Mouse (Mus musculus) gastrocnemius, adult 2 months (tissue): ENCODE measurements at regions not wholly inside any gene's neighbourhood (a gene's known extent, or its start where the extent isn't known, plus 50 kb on each side); places are given as distances from the start of the nearest gene placed in this dataset.

Experiments used
- DNase-seq: peaks from one replicate; pipeline ENCODE4 v3.0.0; 2022
- H3K27ac ChIP-seq: fragments of 200-600 bp; 2 replicates; pipeline ENCODE4 v1.8.1; 2022; ENCODE audit warnings: mild to moderate bottlenecking
- H3K4me3 ChIP-seq: fragments of 200-600 bp; 2 replicates; pipeline ENCODE4 v1.8.1; 2022; ENCODE audit warnings: mild to moderate bottlenecking, moderate library complexity
- CTCF ChIP-seq: fragments of 200-600 bp; IDR thresholded peaks from 2 replicates; pipeline ENCODE4 v1.8.1; 2022; ENCODE audit warnings: antibody characterized with exemption, mild to moderate bottlenecking, moderate library complexity
- intact Hi-C: fragments of 180-260 bp; cut with DNase I; formaldehyde crosslinking; loops from one replicate; pipeline ENCODE4 v1.15.1; 2025

- Histone ChIP-seq H3K4me3 (no peak overlapping the region), H3K27ac (no peak overlapping the region)
- intact Hi-C loops, result loop anchor here (5.0 to 10.0 kb wide), 2 partner anchors 172 to 260 kb away; partner anchors contain the start of gene Hoxd8
- DNase-seq, result no peak
- TF ChIP-seq CTCF, result no peak
These were observed 136.8 kb downstream of the Mtx2 start for GRCm38 (mm10) chr2:74962416-74962815.

DNA sequence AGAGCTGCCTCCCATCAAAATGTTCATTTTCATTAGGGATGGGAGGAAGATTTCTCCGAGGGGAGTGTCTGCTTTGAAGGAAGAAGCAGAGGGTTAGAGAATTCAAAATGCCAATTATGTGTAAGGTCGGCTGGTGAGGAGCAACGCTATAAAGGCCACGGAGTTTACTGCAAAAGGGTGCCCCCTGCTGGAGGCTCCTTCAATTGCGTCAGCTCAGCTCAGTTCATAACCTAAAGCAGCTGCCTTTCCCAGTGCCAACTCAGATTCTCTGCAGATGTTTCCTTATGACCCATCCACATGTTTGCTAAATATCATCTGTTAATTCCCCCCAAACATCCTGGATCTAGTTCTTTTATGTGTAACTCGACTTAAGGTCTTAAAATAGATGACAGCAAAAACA lies 138.8 kb downstream of the Mtx2 start:
- peak; percentile 97 for TF ChIP-seq CTCF
- Histone ChIP-seq H3K4me3 (no peak overlapping the region), H3K27ac (no peak overlapping the region)
- intact Hi-C loops, result loop anchor here (1.0 to 10.0 kb wide), 3 partner anchors 170 to 262 kb away; partner anchors contain the start of gene Hoxd8
- DNase-seq, result peak; percentile 89

DNA sequence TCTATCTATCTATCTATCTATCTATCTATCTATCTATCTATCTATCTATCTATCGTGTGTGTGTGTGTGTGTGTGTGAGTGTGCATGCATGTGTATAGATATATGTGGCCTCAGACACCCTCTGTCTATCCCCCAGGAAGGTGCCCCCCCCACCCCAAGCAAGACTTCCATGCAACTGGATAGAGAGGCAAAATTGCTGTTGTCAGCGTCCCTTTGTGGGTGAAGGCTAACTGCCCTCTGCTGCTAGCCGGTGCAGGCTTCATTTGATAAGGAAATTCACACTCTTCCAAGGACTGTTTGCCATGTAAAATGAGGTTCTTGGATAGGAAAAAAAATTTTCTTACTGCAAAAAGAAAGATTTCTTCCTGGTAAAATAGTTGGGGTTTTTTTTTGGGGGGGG lies 139.4 kb downstream of the Mtx2 start:
- no peak for DNase-seq
- H3K27ac ChIP-seq, result peak overlapping the region; percentile 67; the same call in 1 of the 2 replicates
- intact Hi-C loops, result loop anchor here (1.0 to 10.0 kb wide), 3 partner anchors 170 to 263 kb away; partner anchors contain the start of gene Hoxd8
- H3K4me3 ChIP-seq, result no peak overlapping the region
- TF ChIP-seq CTCF, result no peak

GRCm38 (mm10) chr2:74965384-74966060 lies 139.9 kb downstream of the Mtx2 start:
- Histone ChIP-seq H3K27ac (peak overlapping the region; percentile 67), H3K4me3 (peak overlapping the region; percentile 24)
- intact Hi-C loops, result loop anchor here (2.0 to 10.0 kb wide), 2 partner anchors 89 to 169 kb away; no protein-coding TSS in a partner anchor
- DNase-seq, result peak; percentile 61
- no peak for TF ChIP-seq CTCF

- Histone ChIP-seq H3K4me3 (no peak overlapping the region), H3K27ac (peak overlapping the region; percentile 63; the same call in 1 of the 2 replicates)
- intact Hi-C loops, result no loop called here
- no peak for TF ChIP-seq CTCF
- DNase-seq, result no peak
These were observed 145.1 kb downstream of the Mtx2 start for GRCm38 (mm10) chr2:74970611-74971265.

- intact Hi-C loops, result no loop called here
- Histone ChIP-seq H3K27ac (no peak overlapping the region), H3K4me3 (no peak overlapping the region)
- TF ChIP-seq CTCF, result no peak
- no peak for DNase-seq
These were observed 147.8 kb downstream of the Mtx2 start for GRCm38 (mm10) chr2:74973386-74973785.

GRCm38 (mm10) chr2:74974595-74975325 lies 149.2 kb downstream of the Mtx2 start:
- intact Hi-C loops, result no loop called here
- TF ChIP-seq CTCF, result no peak
- H3K4me3 ChIP-seq, result peak overlapping the region; percentile 37
- DNase-seq, result no peak
- no peak overlapping the region for H3K27ac ChIP-seq

DNA sequence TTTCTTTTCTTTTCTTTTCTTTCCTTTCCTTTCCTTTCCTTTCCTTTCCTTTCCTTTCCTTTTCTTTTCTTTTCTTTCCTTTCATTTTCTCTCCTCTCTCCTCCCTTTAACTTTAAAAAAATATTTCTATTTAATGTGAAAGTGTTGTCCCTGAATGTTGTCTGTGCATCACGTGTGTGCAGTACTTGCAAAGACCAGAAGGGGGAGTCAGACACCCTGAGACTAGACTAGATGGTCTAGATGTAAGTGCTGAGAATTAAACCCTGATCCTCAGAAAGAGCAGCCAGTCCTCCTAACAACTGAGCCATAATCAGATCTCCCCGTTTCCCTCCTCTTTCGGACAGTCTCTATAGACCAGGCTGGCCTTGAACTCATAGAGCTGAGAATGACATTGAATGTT lies 151.7 kb downstream of the Mtx2 start:
- TF ChIP-seq CTCF, result peak; percentile 3; the same call in 1 of the 2 replicates
- intact Hi-C loops, result no loop called here
- H3K27ac ChIP-seq, result no peak overlapping the region
- H3K4me3 ChIP-seq, result no peak overlapping the region
- DNase-seq, result no peak

DNA sequence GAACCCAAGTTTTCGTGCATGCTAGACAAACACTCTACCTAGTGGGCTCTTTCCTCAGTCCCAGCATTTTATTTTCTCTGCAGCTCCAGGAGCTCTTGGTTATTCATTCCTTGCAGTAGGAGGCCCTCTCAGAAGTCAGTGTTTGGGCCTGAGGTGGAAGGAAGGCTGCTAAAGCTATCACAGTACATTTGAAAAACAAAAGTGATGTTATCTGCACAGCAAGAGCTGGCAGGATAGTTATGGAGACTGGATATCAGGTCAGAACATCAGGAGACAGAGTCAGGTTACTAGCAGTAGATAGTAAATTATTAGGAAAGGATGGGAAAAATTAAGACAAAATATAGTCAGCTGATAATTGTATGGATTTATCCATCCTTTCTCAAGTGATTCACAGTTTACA lies 152.2 kb downstream of the Mtx2 start:
- intact Hi-C loops, result no loop called here
- TF ChIP-seq CTCF, result no peak
- DNase-seq, result no peak
- Histone ChIP-seq H3K4me3 (no peak overlapping the region), H3K27ac (no peak overlapping the region)

- Histone ChIP-seq H3K4me3 (no peak overlapping the region), H3K27ac (no peak overlapping the region)
- no peak for DNase-seq
- no peak for TF ChIP-seq CTCF
- intact Hi-C loops, result no loop called here
These were observed 156.3 kb downstream of the Mtx2 start for GRCm38 (mm10) chr2:74981856-74982255.

GRCm38 (mm10) chr2:74993802-74994201 lies 168.2 kb downstream of the Mtx2 start:
- H3K4me3 ChIP-seq, result no peak overlapping the region
- H3K27ac ChIP-seq, result no peak overlapping the region
- no peak for DNase-seq
- intact Hi-C loops, result no loop called here
- TF ChIP-seq CTCF, result no peak

- intact Hi-C loops, result no loop called here
- no peak for TF ChIP-seq CTCF
- H3K4me3 ChIP-seq, result no peak overlapping the region
- no peak overlapping the region; the same call in 1 of the 2 replicates for H3K27ac ChIP-seq
- DNase-seq, result no peak
These were observed 169.4 kb downstream of the Mtx2 start for GRCm38 (mm10) chr2:74994998-74995397.

DNA sequence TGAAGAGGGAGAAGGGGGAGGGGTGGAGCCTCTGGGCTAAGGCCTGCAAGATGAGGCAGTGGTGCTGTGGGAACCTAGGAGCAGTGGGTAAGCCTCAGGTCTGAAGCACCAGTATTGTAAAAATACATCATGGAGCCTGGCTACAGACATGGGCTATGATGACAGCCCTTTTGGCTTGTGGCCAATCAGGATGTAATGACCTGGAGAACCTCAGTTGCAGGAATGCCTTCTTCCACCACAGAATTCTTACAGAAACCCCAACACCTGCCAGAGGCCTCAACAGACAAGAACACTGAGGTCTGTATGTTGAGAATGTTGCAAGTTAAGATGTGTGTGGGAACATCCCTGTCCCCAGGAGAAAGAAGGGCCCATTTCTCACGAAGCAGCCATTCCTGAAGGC lies 172.1 kb downstream of the Mtx2 start:
- TF ChIP-seq CTCF, result no peak
- no peak for DNase-seq
- Histone ChIP-seq H3K27ac (no peak overlapping the region), H3K4me3 (no peak overlapping the region)
- intact Hi-C loops, result no loop called here
